Mouse (Mus musculus) C2C12 (cell line): Measurements from ENCODE around the gene Zfp948.

Experiments
- CEBPB ChIP-seq: IDR thresholded peaks from one replicate; pipeline ENCODE4 v1.6.1; 2011; ENCODE audit warnings: low read depth, mild to moderate bottlenecking, control low read depth, moderate library complexity
- CTCF ChIP-seq: IDR thresholded peaks from one replicate; pipeline ENCODE4 v1.5.1; 2011; ENCODE audit not compliant: control insufficient read depth, insufficient read depth, insufficient read length
- FOSL1 ChIP-seq: IDR thresholded peaks from one replicate; pipeline ENCODE4 v1.8.0; 2011; ENCODE audit warnings: mild to moderate bottlenecking, low read length; ENCODE audit not compliant: poor library complexity, insufficient read depth, severe bottlenecking
- MAX ChIP-seq: IDR thresholded peaks from one replicate; pipeline ENCODE4 v1.6.1; 2011; ENCODE audit warnings: mild to moderate bottlenecking, control low read depth
- MYOD1 ChIP-seq: IDR thresholded peaks from one replicate; pipeline ENCODE4 v1.6.1; 2011; ENCODE audit warnings: low read depth; ENCODE audit not compliant: control insufficient read depth, insufficient read length
- MYOG ChIP-seq: IDR thresholded peaks from one replicate; pipeline ENCODE4 v1.6.1; 2011; ENCODE audit not compliant: control insufficient read depth, insufficient read length; ENCODE audit errors: extremely low read depth
- USF1 ChIP-seq: IDR thresholded peaks from one replicate; pipeline ENCODE4 v1.6.1; 2011; ENCODE audit warnings: low read depth, mild to moderate bottlenecking, control low read depth, moderate library complexity

DNA sequence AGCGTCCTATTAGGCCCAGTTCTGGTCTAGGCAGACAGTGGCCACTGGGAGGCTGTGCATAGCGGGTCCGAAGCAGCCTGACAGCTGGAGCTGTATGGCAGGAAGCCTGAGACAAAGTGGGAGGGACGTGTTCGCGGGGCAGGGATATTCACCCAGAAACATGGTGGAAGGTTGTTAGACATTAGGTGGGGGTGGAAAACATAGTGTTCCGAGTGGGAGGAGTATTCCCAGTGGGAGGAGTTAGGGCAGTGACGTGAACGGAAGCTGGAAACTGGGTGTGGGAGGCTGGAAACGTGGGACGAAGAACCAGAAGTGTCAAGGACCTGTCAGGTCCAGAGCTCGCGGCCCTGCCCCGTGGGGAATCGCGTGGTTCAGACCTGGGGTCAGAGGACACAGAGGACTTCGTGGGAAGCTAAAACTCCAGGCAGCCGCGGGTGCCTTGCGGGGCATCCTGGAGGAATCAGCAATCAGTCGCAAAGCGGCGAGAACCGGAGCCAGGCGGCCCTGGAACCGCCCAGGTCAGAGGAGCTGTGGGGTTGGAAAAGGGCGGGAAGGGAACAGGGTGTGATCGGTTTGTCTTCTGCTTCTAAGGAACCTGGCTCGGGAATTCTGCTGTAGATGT lies at the start of gene Zfp948:
- TF ChIP-seq CTCF (no peak), MYOD1 (peak; percentile 18), FOSL1 (no peak), MAX (no peak), MYOG (no peak), USF1 (no peak), CEBPB (no peak)
